Comparison of ENCODE assay signal across 7 mouse cellular contexts in the genomic region with DNA sequence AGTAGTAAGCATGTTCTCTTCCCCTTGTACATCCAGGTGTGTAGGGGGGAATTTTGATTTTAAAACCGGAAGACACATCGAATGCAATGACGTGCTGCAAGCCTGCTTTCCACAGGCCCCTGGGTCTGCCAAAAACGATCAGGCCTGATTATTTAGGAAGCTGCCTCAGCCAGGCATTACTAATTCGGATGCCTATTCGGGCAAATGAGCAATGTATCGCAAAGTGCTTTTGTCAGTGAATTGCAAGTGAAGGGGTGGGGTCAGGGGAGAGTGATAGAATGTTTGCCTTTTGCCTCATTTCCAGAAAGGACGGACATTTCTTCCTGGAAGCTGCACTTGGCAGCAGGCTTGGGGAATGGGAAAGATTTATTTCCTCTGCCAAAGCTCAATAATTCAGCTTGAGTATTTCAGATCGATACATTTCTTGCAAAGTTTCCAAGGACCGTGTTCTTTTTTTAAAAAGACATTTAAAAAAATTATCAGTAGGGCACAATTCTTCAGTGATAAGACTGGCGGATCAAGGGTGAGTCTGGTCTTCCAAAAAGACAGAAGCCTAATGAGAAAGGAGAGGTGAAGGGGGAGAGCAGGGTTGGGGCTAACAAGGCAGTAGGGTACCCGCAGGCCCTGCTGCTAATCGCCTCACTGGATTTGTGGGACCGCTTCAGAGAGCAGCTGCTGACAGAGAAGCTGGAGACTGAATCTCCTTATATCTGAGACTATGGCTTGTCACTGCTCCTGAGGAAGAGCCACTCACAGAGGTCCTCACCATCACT.
DNase-seq lines count a peak whose midpoint lies in the region; ATAC-seq and TF ChIP-seq lines count a peak whose summit lies in the region.

No protein-coding gene starts in this region.

- H3K27ac ChIP-seq in midbrain, embryonic 11.5 days (ENCODE audit: low read depth, low read length), result no peak overlapping the region
- no peak overlapping the region for H3K27ac ChIP-seq in midbrain, embryonic 10.5 days (replicated peaks)
- peak overlapping the region; percentile 91 for H3K27ac ChIP-seq in forebrain, embryonic 15.5 days (replicated peaks)
- peak overlapping the region; percentile 17; the same call in 1 of the 2 replicates for H3K27ac ChIP-seq in intestine, embryonic 15.5 days
- peak overlapping the region; percentile 4; the same call in 1 of the 2 replicates for H3K27ac ChIP-seq in stomach, postnatal 0 days (replicated peaks)

- no peak for TF ChIP-seq CTCF in stomach, postnatal 0 days (IDR thresholded peaks at IDR 0.05; ENCODE audit: low read depth)

- H3K27me3 ChIP-seq in midbrain, embryonic 11.5 days (ENCODE audit: control insufficient read depth, insufficient read depth, low read length), result no peaks in the 10 kb centered on the region
- no peaks in the 10 kb centered on the region for H3K27me3 ChIP-seq in midbrain, embryonic 10.5 days (ENCODE audit: low read depth, poor library complexity, severe bottlenecking)
- H3K27me3 ChIP-seq in forebrain, embryonic 15.5 days, result no peaks in the 10 kb centered on the region
- H3K27me3 ChIP-seq in intestine, embryonic 15.5 days (replicated peaks), result no peaks in the 10 kb centered on the region
- H3K27me3 ChIP-seq in stomach, postnatal 0 days (ENCODE audit: control insufficient read depth, insufficient read depth, low read length), result no peaks in the 10 kb centered on the region

- DNase-seq in midbrain, embryonic 11.5 days (ENCODE audit: low spot score, missing footprints), result no peak
- no peak for DNase-seq in midbrain, embryonic 10.5 days (ENCODE audit: low spot score)
- DNase-seq in stomach, postnatal 0 days (ENCODE audit: low spot score), result no peak
- DNase-seq in spleen, adult 18-20 months, result no peak
- no peak for DNase-seq in gastrocnemius, postnatal 10 days

- H3K9ac ChIP-seq in midbrain, embryonic 11.5 days (ENCODE audit: low read length), result no peak overlapping the region
- peak overlapping the region; percentile 22; the same call in 1 of the 2 replicates for H3K9ac ChIP-seq in forebrain, embryonic 15.5 days (replicated peaks)
- H3K9ac ChIP-seq in intestine, embryonic 15.5 days, result 0 out of 2 replicates have a peak overlapping the region, but pooled peaks have one; percentile 5
- no peak overlapping the region for H3K9ac ChIP-seq in stomach, postnatal 0 days (ENCODE audit: low read length)

- no peak overlapping the region for H3K4me3 ChIP-seq in midbrain, embryonic 11.5 days (ENCODE audit: low read depth, low read length)
- H3K4me3 ChIP-seq in midbrain, embryonic 10.5 days, result no peak overlapping the region
- peak overlapping the region; percentile 17 for H3K4me3 ChIP-seq in forebrain, embryonic 15.5 days
- no peak overlapping the region for H3K4me3 ChIP-seq in intestine, embryonic 15.5 days (replicated peaks)
- H3K4me3 ChIP-seq in stomach, postnatal 0 days (ENCODE audit: low read depth, low read length), result no peak overlapping the region; the same call in 1 of the 2 replicates

- no peaks in the 10 kb centered on the region for H3K36me3 ChIP-seq in midbrain, embryonic 11.5 days (ENCODE audit: control insufficient read depth, insufficient read depth, low read length)
- H3K36me3 ChIP-seq in midbrain, embryonic 10.5 days, result no peaks in the 10 kb centered on the region
- H3K36me3 ChIP-seq in forebrain, embryonic 15.5 days, result no peaks in the 10 kb centered on the region
- no peaks in the 10 kb centered on the region for H3K36me3 ChIP-seq in intestine, embryonic 15.5 days
- H3K36me3 ChIP-seq in stomach, postnatal 0 days (ENCODE audit: control insufficient read depth, insufficient read depth, low read length), result no peaks in the 10 kb centered on the region

- peaks cover 7% of the 10 kb centered on the region for H3K4me1 ChIP-seq in midbrain, embryonic 11.5 days (ENCODE audit: control insufficient read depth, insufficient read depth, low read length)
- peaks cover 20% of the 10 kb centered on the region for H3K4me1 ChIP-seq in midbrain, embryonic 10.5 days
- peaks cover 35% of the 10 kb centered on the region for H3K4me1 ChIP-seq in forebrain, embryonic 15.5 days
- H3K4me1 ChIP-seq in intestine, embryonic 15.5 days (replicated peaks), result peaks cover 15% of the 10 kb centered on the region
- H3K4me1 ChIP-seq in stomach, postnatal 0 days (replicated peaks; ENCODE audit: control insufficient read depth, insufficient read depth), result 0 out of 2 replicates have a peak, but pooled peaks cover 6% of the 10 kb centered on the region

- TF ChIP-seq EP300 in stomach, postnatal 0 days (optimal IDR thresholded peaks at IDR 0.05), result no peak

- peak; percentile 13; the same call in 1 of the 2 replicates for ATAC-seq in midbrain, embryonic 11.5 days (ENCODE audit: low FRiP score)
- ATAC-seq in forebrain, embryonic 15.5 days (replicated peaks), result peak; percentile 62; the same call in 1 of the 2 replicates
- ATAC-seq in intestine, embryonic 15.5 days, result peak; percentile 26; the same call in 1 of the 2 replicates
- ATAC-seq in stomach, postnatal 0 days (ENCODE audit: low FRiP score, low TSS enrichment), result no peak

- H3K4me2 ChIP-seq in midbrain, embryonic 11.5 days, result no peak overlapping the region
- peak overlapping the region; percentile 42 for H3K4me2 ChIP-seq in forebrain, embryonic 15.5 days (replicated peaks)
- H3K4me2 ChIP-seq in intestine, embryonic 15.5 days (replicated peaks), result peak overlapping the region; percentile 35
- H3K4me2 ChIP-seq in stomach, postnatal 0 days (replicated peaks; ENCODE audit: low read depth), result peak overlapping the region; percentile 38

- 83% methylated on average over 14 of the region's 14 CpGs for WGBS in midbrain, embryonic 11.5 days
- WGBS in midbrain, embryonic 10.5 days, result 80% methylated on average over 14 of the region's 14 CpGs
- 22% methylated on average over 14 of the region's 14 CpGs for WGBS in forebrain, embryonic 15.5 days
- 54% methylated on average over 14 of the region's 14 CpGs for WGBS in intestine, embryonic 15.5 days
- WGBS in stomach, postnatal 0 days, result 41% methylated on average over 14 of the region's 14 CpGs

- no peaks in the 10 kb centered on the region for H3K9me3 ChIP-seq in midbrain, embryonic 11.5 days (ENCODE audit: control insufficient read depth, low read length)
- no peaks in the 10 kb centered on the region for H3K9me3 ChIP-seq in midbrain, embryonic 10.5 days (replicated peaks)
- H3K9me3 ChIP-seq in forebrain, embryonic 15.5 days, result no peaks in the 10 kb centered on the region
- H3K9me3 ChIP-seq in intestine, embryonic 15.5 days, result no peaks in the 10 kb centered on the region
- no peaks in the 10 kb centered on the region for H3K9me3 ChIP-seq in stomach, postnatal 0 days (ENCODE audit: control insufficient read depth, low read length)

Comparison
In these comparisons a context has a peak if more than half of its experiments do, and no peak if none do; other contexts are left out.
1. H3K27ac ChIP-seq: peak in forebrain, embryonic 15.5 days (single experiment), intestine, embryonic 15.5 days (single experiment) and stomach, postnatal 0 days (single experiment); none in midbrain, embryonic 11.5 days (single experiment) and midbrain, embryonic 10.5 days (single experiment).
2. H3K9ac ChIP-seq: peak in forebrain, embryonic 15.5 days (single experiment) and intestine, embryonic 15.5 days (single experiment); none in midbrain, embryonic 11.5 days (single experiment) and stomach, postnatal 0 days (single experiment).